Mouse (Mus musculus): ENCODE measurements around the gene Glg1. TPM values are rescaled to one million over a fixed set of nuclear protein-coding genes. Genes with fewer than 3 reads are reported as not detected.
"Not testable (repeated sequence)": the region's sequence is repeated elsewhere in the genome, so short reads cannot be mapped to it uniquely, and the experiment has no call there.

Glg1 gene
- 100 to 1,000 TPM; 146 to 148 TPM for total RNA-seq (2021)
- long read RNA-seq, experiment 1, full-length matches to known transcripts: 96 of 138 reads
- long read RNA-seq, experiment 1, partial matches to known transcripts: 15 of 138 reads
- long read RNA-seq, experiment 1, other reads (novel, unspliced or antisense): 27 of 138 reads
- long read RNA-seq, experiment 2, full-length matches to known transcripts: 78 of 107 reads
- long read RNA-seq, experiment 2, partial matches to known transcripts: 4 of 107 reads
- long read RNA-seq, experiment 2, other reads (novel, unspliced or antisense): 25 of 107 reads

DNA sequence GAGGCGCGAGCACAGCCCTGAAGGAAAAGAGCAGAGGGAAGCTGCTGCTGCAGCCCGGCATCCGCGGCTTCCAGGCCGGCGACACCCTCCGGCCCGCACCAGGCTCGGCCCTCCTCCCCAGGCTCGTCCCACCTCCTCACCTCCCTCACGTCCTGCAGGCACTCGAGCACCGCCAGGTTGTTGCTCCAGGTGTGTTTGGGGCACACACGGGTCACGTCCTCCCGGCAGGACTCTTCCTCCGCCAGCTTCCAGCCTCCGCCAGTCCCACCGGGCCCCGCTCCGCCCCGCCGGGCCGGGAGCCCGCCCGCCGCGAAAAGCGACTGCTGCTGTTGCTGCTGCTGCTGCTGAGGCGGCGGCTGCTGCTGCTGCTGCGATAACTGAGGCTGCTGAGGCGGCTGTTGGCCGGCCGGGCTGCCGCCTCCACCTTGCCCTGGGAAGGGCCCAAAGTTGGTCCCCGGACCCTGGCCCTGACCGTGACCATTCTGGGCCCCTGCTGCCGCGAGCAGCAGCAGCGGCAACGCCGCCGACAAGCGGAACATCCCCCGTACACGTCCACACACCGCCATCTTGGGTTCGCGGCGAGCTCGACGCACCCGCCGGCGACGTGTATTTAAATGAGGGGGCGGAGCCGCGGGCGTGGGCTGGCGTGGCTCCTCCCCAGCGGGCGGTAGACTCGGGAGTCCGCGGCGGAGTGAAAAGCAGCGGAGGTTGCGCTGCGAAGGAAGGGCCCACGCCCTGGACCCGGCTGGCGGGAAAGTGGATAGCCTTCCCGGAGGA is at the start of gene Glg1:
TSS of gene Glg1 (minus strand) at position 586 of the 777 bp plus-strand sequence.
- peak; percentile 90 to 92 for DNase-seq (ENCODE audit: extremely low spot score in 1 of 2, low spot score in 2 of 2)
- H3K4me3 ChIP-seq: peak within 1 kb of the TSS; percentile 92
- intact Hi-C loops (cut with DNase I): loop anchor here (1.0 to 5.0 kb wide), 4 partner anchors 40 to 102 kb away; no protein-coding TSS in a partner anchor
- TF ChIP-seq CTCF (IDR thresholded peaks at IDR 0.05): no peak
- peak within 1 kb of the TSS; percentile 96 for H3K27ac ChIP-seq

DNA sequence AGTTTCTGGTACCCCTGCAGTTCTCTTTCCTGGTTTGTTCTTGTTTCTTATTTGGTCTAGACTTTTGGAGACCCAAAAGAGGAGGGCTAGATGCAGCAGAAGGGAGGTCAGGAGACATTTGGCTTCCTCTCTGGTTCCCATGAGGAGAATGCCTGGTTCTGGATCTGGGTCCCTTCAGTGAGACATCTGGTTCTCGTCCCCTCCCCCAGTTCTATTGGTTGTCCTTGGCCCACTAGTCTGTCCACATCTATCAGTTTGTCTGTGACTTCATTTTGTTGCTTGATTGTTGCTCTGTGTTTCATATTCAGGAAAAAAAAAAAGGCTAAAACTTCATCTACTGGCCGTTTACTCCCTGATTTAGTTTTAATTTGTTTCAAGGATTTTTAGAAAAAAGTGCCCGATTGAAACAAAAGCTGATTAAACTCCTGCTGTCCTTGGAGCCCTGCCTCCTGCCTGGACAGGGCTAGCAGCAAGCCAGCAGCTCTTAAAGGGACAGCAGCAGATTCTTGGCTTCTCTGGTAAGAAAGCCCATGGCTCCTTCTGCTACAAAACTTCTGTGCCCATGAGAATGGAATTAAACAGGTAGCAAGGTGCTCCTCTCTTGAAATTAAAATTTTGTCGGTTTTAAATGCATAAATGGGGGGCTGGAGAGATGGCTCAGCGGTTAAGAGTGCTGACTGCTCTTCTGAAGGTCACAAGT is 46.2 kb upstream of the Glg1 start:
- H3K27ac ChIP-seq: peak overlapping the region; percentile 19; the same call in 1 of the 2 replicates
- intact Hi-C loops (cut with DNase I): no loop called here
- no peak overlapping the region for H3K4me3 ChIP-seq
- TF ChIP-seq CTCF (IDR thresholded peaks at IDR 0.05): no peak
- DNase-seq (ENCODE audit: extremely low spot score in 1 of 2, low spot score in 2 of 2): peak in 1 of 2 experiments; percentile 11

DNA sequence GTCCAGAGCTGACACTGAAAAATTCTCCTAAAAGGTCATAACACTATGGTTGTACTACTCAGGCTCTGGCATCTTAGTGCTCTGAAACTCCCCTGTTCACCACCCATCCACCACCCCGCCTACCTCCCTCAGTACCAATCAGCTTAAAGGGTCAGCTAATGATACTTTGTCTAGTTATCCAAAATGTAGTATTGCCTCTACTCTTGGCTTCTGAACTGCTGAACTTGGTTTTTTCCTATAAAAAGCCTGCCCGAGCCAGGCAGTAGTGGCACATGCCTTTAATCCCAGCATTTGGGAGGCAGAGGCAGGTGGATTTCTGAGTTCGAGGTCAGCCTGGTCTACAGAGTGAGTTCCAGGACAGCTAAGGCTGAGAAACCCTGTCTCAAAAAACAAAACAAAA is 45.3 kb upstream of the Glg1 start:
- H3K4me3 ChIP-seq: no peak overlapping the region
- no peak for TF ChIP-seq CTCF (IDR thresholded peaks at IDR 0.05)
- DNase-seq (ENCODE audit: extremely low spot score in 1 of 2, low spot score in 2 of 2): no peak
- intact Hi-C loops (cut with DNase I): no loop called here
- H3K27ac ChIP-seq: no peak overlapping the region

DNA sequence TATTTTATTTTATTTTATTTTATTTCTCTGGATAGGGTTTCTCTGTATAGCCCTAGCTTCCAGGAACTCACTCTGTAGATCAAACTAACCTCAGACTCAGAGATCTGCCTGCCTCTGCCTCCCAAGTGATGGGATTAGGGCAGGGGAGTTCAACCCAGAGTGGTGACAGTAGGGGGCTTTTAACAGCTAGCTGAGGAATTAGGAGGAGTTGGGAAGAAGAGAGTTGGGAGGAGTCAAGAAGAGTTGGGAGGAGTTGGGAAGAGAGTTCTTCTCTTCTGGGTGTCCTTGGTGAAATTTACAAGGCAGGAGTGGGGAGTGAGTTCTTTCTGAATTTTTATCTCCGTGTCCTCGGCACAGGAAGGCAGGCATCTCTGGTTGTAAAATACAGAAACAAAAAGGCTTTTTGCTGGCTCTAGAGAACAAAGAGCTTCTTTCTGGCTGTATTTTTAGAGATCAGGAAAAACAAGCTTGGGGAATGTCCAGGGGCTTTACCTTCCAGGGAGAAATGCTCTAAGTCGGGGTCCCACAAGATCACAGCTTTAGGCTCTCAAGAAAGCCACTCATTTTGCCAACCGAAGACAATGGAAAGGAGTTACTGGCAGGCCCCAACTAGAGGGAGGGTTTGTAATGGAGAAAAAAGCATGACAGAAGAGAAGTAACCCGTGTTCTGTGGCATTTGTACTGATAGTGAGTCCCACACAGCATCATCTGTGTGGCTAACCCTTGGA is 44.2 kb upstream of the Glg1 start:
- intact Hi-C loops (cut with DNase I); H3K27ac ChIP-seq; DNase-seq (ENCODE audit: extremely low spot score in 1 of 2, low spot score in 2 of 2); H3K4me3 ChIP-seq: not testable (repeated sequence)

DNA sequence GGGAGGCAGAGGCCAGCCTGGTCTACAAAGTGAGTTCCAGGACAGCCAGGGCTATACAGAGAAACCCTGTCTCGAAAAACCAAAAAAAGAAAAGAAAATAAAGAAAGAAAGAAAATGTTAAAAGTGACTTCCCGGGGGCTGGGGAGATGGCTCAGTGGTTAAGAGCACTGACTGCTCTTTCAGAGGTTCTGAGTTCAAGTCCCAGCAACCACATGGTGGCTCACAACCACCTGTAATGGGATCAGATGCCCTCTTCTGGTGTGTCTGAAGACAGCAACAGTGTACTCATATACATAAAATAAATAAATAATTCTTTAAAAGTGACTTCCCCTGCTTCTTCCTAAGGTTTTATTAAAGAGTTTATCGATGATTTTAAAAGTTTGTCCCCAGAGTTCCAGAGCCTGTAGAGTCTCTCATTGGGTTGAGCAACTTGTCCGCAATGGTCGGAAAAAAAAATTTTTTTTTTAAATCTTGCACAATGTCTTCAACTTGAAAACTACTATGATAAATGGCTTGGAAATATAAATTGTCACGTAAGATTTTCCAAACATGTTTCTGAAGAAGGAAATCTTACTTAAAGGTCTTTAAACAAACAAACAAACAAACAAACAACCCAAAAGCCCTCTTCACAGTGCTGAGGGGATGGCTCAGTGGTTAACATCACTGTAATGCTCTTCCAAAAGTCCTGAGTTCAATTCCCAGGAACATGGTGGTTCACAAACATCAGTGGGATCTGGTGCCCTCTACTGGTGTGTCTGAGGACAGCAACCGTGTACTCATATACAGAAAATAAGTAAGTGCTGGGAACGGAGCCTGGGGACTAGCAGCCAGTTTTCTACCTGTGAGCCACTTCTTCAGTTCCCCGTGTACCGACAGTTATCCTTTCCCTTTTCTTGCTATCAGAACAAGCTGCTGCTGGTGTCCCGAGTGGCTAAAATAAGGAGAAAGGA is 41.9 kb upstream of the Glg1 start:
- TF ChIP-seq CTCF (IDR thresholded peaks at IDR 0.05): peak; percentile 32
- Histone ChIP-seq H3K4me3 (no peak overlapping the region), H3K27ac (no peak overlapping the region)
- intact Hi-C loops (cut with DNase I): no loop called here
- no peak for DNase-seq (ENCODE audit: extremely low spot score in 1 of 2, low spot score in 2 of 2)

DNA sequence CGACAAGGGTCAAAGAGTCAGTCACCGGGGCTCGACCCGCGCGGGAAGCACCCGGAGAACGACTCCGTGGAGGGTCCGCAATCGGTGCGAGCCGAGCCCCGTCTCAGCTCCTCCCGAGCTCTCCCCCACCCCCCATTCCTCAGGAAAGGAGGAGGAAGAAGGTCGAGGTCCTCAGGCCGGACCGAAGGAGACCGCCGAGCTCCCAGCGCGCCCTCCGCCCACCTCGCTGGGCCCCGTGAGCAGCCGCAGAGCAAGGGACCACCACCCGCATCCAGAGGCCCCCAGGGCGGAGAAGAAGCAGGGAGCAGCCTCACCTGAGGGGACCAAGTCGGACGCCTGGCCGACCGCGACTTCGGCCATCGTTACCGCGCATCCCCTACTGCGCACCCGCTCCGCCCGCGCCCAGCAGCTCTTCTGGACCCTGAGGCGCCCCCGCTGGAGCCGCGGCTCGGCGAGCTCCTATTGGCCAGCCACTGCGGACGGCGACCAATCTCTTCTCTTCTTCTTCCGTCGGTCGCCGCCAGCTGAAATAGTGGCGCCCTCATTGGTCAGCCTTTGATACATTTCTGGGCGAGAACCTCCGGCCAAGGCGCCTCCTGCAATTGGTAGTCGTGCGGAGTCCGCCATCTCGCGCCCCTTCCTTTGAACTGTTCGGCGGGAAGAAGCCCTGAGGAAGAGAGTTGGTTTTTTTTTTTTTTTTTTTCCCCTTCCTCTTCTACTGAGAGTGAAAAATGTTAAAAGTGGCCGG is 41.0 kb upstream of the Glg1 start, which contains the start of gene Rfwd3:
TSS of gene Rfwd3 (minus strand) at position 402 of the 748 bp plus-strand sequence.
- TF ChIP-seq CTCF (IDR thresholded peaks at IDR 0.05): peak; percentile 9
- intact Hi-C loops (cut with DNase I): loop anchor here (1.0 kb wide), 1 partner anchor 41 kb away; the partner anchor contains the start of gene Glg1
- Histone ChIP-seq H3K4me3 (peak within 1 kb of the TSS; percentile 100), H3K27ac (peak within 1 kb of the TSS; percentile 80)
- peak; percentile 95 to 97 for DNase-seq (ENCODE audit: extremely low spot score in 1 of 2, low spot score in 2 of 2)

DNA sequence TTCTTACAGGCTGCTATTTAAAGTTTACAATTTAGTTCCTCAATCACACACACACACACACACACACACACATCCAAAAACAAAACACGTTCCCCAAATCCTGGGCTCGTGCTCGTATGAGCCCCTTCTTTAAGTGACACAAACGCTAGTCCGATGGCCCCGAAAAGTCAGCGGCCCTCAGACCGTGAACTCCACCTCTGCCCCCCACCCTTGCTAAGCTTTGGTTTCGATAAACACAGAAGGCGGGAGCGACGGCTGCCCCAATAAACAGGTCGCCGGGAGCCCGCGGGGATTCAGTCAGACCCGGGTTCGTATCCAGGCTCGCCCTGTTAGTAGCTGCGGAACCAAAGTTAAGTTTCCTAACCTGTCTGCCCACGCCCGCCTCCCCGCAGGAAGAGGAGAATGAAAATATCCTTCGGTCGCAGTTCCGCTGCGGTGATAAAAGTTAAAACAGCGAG is 40.4 kb upstream of the Glg1 start:
- peak overlapping the region; percentile 80 for H3K27ac ChIP-seq
- peak overlapping the region; percentile 100 for H3K4me3 ChIP-seq
- peak; percentile 24 to 31 for DNase-seq (ENCODE audit: extremely low spot score in 1 of 2, low spot score in 2 of 2)
- TF ChIP-seq CTCF (IDR thresholded peaks at IDR 0.05): no peak
- intact Hi-C loops (cut with DNase I): loop anchor here (1.0 kb wide), 1 partner anchor 40 kb away; the partner anchor contains the start of gene Glg1

DNA sequence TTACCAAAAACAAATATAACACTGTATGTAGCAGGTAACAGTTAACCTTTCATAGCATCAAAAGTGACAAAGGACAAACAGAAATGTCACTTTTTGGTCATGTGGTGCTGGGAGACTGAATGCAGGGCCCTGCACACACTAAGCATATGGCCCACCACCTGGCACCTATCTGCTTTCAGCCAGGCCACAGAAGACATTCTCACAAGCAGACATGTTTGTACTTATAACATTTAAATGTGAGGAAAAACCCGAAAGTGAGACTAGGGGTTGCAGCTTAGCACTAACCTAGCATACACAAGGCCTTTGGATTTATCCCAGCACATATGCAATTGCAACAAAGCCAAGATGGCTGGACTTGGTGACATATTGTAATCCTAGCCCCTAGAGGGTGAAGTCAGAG is 39.0 kb upstream of the Glg1 start:
- no peak for TF ChIP-seq CTCF (IDR thresholded peaks at IDR 0.05)
- intact Hi-C loops (cut with DNase I): no loop called here
- Histone ChIP-seq H3K27ac (no peak overlapping the region), H3K4me3 (no peak overlapping the region)
- DNase-seq (ENCODE audit: extremely low spot score in 1 of 2, low spot score in 2 of 2): no peak

DNA sequence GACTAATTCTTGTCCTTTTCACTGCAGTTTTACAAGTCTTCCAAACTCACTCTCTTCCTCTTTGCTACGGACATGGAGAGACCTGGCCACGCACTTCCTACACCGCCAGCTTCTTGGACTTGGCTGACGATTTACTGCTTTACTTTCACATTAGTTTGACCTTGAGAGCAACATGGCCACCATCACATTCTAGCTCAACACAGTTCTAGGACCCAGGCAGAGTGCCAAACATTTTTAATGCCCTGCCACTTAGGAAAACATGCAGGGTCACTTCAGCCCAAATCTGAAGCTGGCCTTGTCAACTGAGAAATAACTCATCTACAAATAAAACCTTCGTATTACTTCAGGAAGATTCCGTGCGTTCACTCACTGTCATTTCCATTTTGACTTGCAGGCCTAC is 32.7 kb upstream of the Glg1 start:
- TF ChIP-seq CTCF (IDR thresholded peaks at IDR 0.05): no peak
- intact Hi-C loops (cut with DNase I): no loop called here
- no peak for DNase-seq (ENCODE audit: extremely low spot score in 1 of 2, low spot score in 2 of 2)
- no peak overlapping the region for H3K27ac ChIP-seq
- H3K4me3 ChIP-seq: no peak overlapping the region

DNA sequence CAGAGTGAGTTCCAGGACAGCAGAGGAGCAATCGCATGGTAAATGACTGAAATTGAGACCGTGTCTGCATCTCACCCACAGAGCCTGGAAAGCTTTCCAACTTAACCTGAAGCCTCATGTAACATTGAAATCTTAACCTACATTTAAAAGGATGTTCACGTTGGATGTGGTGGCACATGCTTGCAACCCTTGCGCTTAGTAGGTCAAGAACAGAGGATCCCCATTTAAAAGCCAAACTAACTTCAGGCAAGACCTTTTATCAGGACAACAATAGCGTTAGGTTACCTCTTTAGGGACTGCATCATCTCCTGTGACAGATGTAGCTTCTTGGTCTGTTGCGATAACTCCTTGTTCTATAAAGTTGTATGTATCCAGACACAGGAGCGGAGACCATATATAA is 31.6 kb upstream of the Glg1 start:
- TF ChIP-seq CTCF (IDR thresholded peaks at IDR 0.05): no peak
- Histone ChIP-seq H3K27ac (no peak overlapping the region), H3K4me3 (no peak overlapping the region)
- no peak for DNase-seq (ENCODE audit: extremely low spot score in 1 of 2, low spot score in 2 of 2)
- intact Hi-C loops (cut with DNase I): no loop called here
